Mouse (Mus musculus): Measurements from ENCODE around the gene Crtc2. TPM values are rescaled to one million over a fixed set of nuclear protein-coding genes. Genes with fewer than 3 reads are reported as not detected.

Crtc2 gene
- polyA plus RNA-seq, 2 experiments, result 17.5 to 71.8 TPM

- ATAC-seq (ENCODE audit: low FRiP score, low read depth) (no peak), DNase-seq (ENCODE audit: low spot score) (no peak)
- 92% methylated on average over 11 of the region's 11 CpGs for WGBS
- no peak overlapping the region for H3K4me2 ChIP-seq (replicated peaks; ENCODE audit: low read depth, low read length, severe bottlenecking)
- no peak overlapping the region for H3K27ac ChIP-seq (replicated peaks; ENCODE audit: low read depth, low read length)
- no peaks in the 10 kb centered on the region for H3K27me3 ChIP-seq (ENCODE audit: control insufficient read depth, insufficient read depth, low read length)
- TF ChIP-seq POLR2A (IDR thresholded peaks at IDR 0.05; ENCODE audit: borderline replicate concordance, extremely low read depth, insufficient read depth, insufficient read length), result no peak
- 0 out of 2 replicates have a peak, but pooled peaks cover 6% of the 10 kb centered on the region for H3K4me1 ChIP-seq (ENCODE audit: control insufficient read depth, insufficient read depth, low read length)
- no peak overlapping the region for H3K4me3 ChIP-seq (replicated peaks; ENCODE audit: low read length)
- peaks cover 59% of the 10 kb centered on the region for H3K36me3 ChIP-seq (ENCODE audit: control insufficient read depth, insufficient read depth, low read length)
- H3K9me3 ChIP-seq (ENCODE audit: control insufficient read depth, low read length), result no peaks in the 10 kb centered on the region
- H3K9ac ChIP-seq (ENCODE audit: low read depth, low read length, severe bottlenecking), result no peak overlapping the region
Observed at GRCm38 (mm10) chr3:90268190-90268589, 14.2 kb downstream of the Crtc2 start.

DNA sequence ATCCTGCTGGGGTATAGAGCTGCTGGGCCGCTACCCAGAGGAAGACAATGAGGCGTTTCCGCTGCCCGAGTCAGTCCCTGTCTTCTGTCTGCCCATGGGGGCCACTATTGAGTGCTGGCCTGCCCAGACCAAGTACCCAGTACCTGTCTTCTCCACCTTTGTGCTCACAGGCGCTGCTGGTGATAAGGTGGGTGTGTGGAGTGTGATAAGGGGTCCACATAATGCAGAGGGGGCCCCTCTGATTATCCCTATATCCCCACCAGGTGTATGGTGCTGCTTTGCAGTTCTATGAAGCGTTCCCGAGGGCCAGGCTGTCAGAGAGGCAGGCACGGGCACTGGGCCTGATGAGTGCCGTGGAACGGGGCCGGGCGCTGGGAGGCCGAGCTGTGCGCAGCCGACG, 15.0 kb downstream of the Crtc2 start:
- H3K36me3 ChIP-seq (ENCODE audit: control insufficient read depth, insufficient read depth, low read length), result peaks cover 58% of the 10 kb centered on the region
- H3K9ac ChIP-seq (ENCODE audit: low read depth, low read length, severe bottlenecking), result no peak overlapping the region
- no peak overlapping the region for H3K4me2 ChIP-seq (replicated peaks; ENCODE audit: low read depth, low read length, severe bottlenecking)
- 89% methylated on average over 16 of the region's 16 CpGs for WGBS
- 0 out of 2 replicates have a peak, but pooled peaks cover 6% of the 10 kb centered on the region for H3K4me1 ChIP-seq (ENCODE audit: control insufficient read depth, insufficient read depth, low read length)
- H3K27ac ChIP-seq (replicated peaks; ENCODE audit: low read depth, low read length), result no peak overlapping the region
- no peaks in the 10 kb centered on the region for H3K9me3 ChIP-seq (ENCODE audit: control insufficient read depth, low read length)
- H3K4me3 ChIP-seq (replicated peaks; ENCODE audit: low read length), result no peak overlapping the region
- H3K27me3 ChIP-seq (ENCODE audit: control insufficient read depth, insufficient read depth, low read length), result no peaks in the 10 kb centered on the region
- DNase-seq (ENCODE audit: low spot score), result no peak
- no peak for ATAC-seq (ENCODE audit: low FRiP score, low read depth)
- no peak for TF ChIP-seq POLR2A (IDR thresholded peaks at IDR 0.05; ENCODE audit: borderline replicate concordance, extremely low read depth, insufficient read depth, insufficient read length)

DNA sequence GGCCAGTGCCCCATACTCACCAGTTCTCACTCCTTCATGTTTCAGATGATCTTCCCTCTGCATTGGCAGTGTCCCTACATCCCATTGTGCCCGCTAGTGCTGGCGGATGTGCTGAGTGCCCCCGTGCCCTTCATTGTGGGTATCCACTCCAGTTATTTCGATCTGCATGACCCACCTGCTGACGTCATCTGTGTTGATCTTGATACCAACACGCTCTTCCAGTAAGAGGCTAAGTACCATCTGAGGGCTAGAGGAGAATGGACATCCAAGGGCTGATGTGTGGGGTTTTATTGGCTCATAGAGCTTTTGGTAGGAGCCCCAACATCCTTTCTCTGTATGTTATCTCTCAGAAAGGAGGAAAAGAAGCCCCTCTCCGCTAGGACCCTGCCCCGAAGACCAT, 16.8 kb downstream of the Crtc2 start:
- H3K4me3 ChIP-seq (replicated peaks; ENCODE audit: low read length), result no peak overlapping the region
- DNase-seq (ENCODE audit: low spot score), result no peak
- H3K4me2 ChIP-seq (replicated peaks; ENCODE audit: low read depth, low read length, severe bottlenecking), result no peak overlapping the region
- H3K27ac ChIP-seq (replicated peaks; ENCODE audit: low read depth, low read length), result no peak overlapping the region
- 89% methylated on average over 8 of the region's 8 CpGs for WGBS
- H3K9ac ChIP-seq (ENCODE audit: low read depth, low read length, severe bottlenecking), result no peak overlapping the region
- no peaks in the 10 kb centered on the region for H3K9me3 ChIP-seq (ENCODE audit: control insufficient read depth, low read length)
- 0 out of 2 replicates have a peak, but pooled peaks cover 6% of the 10 kb centered on the region for H3K4me1 ChIP-seq (ENCODE audit: control insufficient read depth, insufficient read depth, low read length)
- no peaks in the 10 kb centered on the region for H3K27me3 ChIP-seq (ENCODE audit: control insufficient read depth, insufficient read depth, low read length)
- ATAC-seq (ENCODE audit: low FRiP score, low read depth), result no peak
- peaks cover 63% of the 10 kb centered on the region for H3K36me3 ChIP-seq (ENCODE audit: control insufficient read depth, insufficient read depth, low read length)
- no peak for TF ChIP-seq POLR2A (IDR thresholded peaks at IDR 0.05; ENCODE audit: borderline replicate concordance, extremely low read depth, insufficient read depth, insufficient read length)

DNA sequence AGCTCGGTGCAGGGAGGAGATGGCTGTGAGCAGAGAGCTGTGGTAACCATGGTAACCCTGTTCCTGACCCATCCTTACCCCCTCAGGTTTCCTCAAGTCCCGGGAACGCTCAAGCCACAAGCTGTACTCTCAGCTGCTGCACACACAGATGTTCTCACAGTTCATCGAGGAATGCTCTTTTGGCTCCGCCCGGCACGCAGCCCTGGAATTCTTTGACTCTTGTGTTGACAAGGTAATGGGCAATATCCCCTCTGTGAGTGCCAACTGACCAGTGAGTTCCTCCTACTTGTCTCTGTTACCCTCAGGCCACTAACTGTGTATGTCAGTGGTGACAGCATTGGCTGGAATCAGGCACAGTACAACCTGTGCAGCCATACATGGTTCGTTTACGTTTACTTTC, 18.2 kb downstream of the Crtc2 start:
- H3K27me3 ChIP-seq (ENCODE audit: control insufficient read depth, insufficient read depth, low read length), result no peaks in the 10 kb centered on the region
- H3K4me1 ChIP-seq (ENCODE audit: control insufficient read depth, insufficient read depth, low read length), result no peaks in the 10 kb centered on the region
- no peak overlapping the region for H3K4me2 ChIP-seq (replicated peaks; ENCODE audit: low read depth, low read length, severe bottlenecking)
- H3K4me3 ChIP-seq (replicated peaks; ENCODE audit: low read length), result no peak overlapping the region
- ATAC-seq (ENCODE audit: low FRiP score, low read depth) (no peak), DNase-seq (ENCODE audit: low spot score) (no peak)
- H3K9me3 ChIP-seq (ENCODE audit: control insufficient read depth, low read length), result no peaks in the 10 kb centered on the region
- peaks cover 73% of the 10 kb centered on the region for H3K36me3 ChIP-seq (ENCODE audit: control insufficient read depth, insufficient read depth, low read length)
- H3K9ac ChIP-seq (ENCODE audit: low read depth, low read length, severe bottlenecking), result no peak overlapping the region
- no peak for TF ChIP-seq POLR2A (IDR thresholded peaks at IDR 0.05; ENCODE audit: borderline replicate concordance, extremely low read depth, insufficient read depth, insufficient read length)
- H3K27ac ChIP-seq (replicated peaks; ENCODE audit: low read depth, low read length), result no peak overlapping the region
- 74% methylated on average over 9 of the region's 9 CpGs for WGBS

- Histone ChIP-seq H3K4me2 (replicated peaks; ENCODE audit: low read depth, low read length, severe bottlenecking) (no peak overlapping the region), H3K27ac (replicated peaks; ENCODE audit: low read depth, low read length) (no peak overlapping the region), H3K4me3 (replicated peaks; ENCODE audit: low read length) (no peak overlapping the region), H3K9ac (ENCODE audit: low read depth, low read length, severe bottlenecking) (no peak overlapping the region), H3K4me1 (ENCODE audit: control insufficient read depth, insufficient read depth, low read length) (no peaks in the 10 kb centered on the region), H3K9me3 (ENCODE audit: control insufficient read depth, low read length) (no peaks in the 10 kb centered on the region), H3K36me3 (ENCODE audit: control insufficient read depth, insufficient read depth, low read length) (peaks cover 76% of the 10 kb centered on the region), H3K27me3 (ENCODE audit: control insufficient read depth, insufficient read depth, low read length) (no peaks in the 10 kb centered on the region)
- no peak for ATAC-seq (ENCODE audit: low FRiP score, low read depth)
- DNase-seq (ENCODE audit: low spot score), result no peak
- WGBS, result 93% methylated on average over 22 of the region's 22 CpGs
- TF ChIP-seq POLR2A (IDR thresholded peaks at IDR 0.05; ENCODE audit: borderline replicate concordance, extremely low read depth, insufficient read depth, insufficient read length), result no peak
Observed at GRCm38 (mm10) chr3:90273855-90274254, 19.9 kb downstream of the Crtc2 start.

- Histone ChIP-seq H3K9me3 (ENCODE audit: control insufficient read depth, low read length) (no peaks in the 10 kb centered on the region), H3K27me3 (ENCODE audit: control insufficient read depth, insufficient read depth, low read length) (no peaks in the 10 kb centered on the region), H3K4me3 (replicated peaks; ENCODE audit: low read length) (no peak overlapping the region), H3K36me3 (ENCODE audit: control insufficient read depth, insufficient read depth, low read length) (peaks cover 81% of the 10 kb centered on the region), H3K27ac (replicated peaks; ENCODE audit: low read depth, low read length) (no peak overlapping the region), H3K4me1 (ENCODE audit: control insufficient read depth, insufficient read depth, low read length) (no peaks in the 10 kb centered on the region), H3K4me2 (replicated peaks; ENCODE audit: low read depth, low read length, severe bottlenecking) (no peak overlapping the region), H3K9ac (ENCODE audit: low read depth, low read length, severe bottlenecking) (no peak overlapping the region)
- no peak for TF ChIP-seq POLR2A (IDR thresholded peaks at IDR 0.05; ENCODE audit: borderline replicate concordance, extremely low read depth, insufficient read depth, insufficient read length)
- DNase-seq (ENCODE audit: low spot score), result no peak
- no peak for ATAC-seq (ENCODE audit: low FRiP score, low read depth)
- 93% methylated on average over 11 of the region's 11 CpGs for WGBS
Observed at GRCm38 (mm10) chr3:90275286-90275685, 21.3 kb downstream of the Crtc2 start.

All from limb, embryonic 14.5 days (tissue).